Mouse (Mus musculus): ENCODE measurements around the gene Nebl. TPM values are rescaled to one million over a fixed set of nuclear protein-coding genes. Genes with fewer than 3 reads are reported as not detected.

Nebl gene
- polyA plus RNA-seq, 1 experiment from 2014 or later: 5.1 TPM

DNA sequence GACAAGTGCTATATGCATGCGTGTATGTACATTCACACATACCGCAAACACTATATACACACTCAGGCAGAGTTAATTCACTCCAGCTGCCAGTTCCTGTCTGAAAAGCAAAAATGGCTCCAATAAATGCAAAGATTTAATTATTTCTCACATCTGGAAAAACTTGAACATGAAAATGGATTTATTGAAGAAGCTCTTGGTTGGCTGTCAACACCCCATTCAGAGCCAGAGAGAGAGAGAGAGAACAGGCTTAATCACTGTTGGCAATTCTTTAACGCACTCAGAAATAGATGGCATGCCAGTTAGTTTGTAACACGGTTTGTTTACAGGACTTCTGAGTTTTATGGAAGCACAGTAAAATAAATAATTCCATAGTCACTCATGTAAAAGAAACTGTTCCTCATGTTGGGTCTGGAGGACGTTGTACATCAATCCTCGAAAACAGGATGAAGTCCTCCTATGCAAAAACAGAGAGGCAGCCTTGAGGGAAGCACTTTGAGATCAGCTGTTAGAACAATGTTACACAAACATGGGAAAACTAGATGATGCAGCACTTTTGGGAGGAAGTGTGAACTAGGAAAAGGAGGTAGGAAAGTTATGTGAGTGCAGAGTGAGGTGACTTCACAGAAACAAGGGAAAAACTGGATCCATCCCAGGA lies 265.6 kb downstream of the Nebl start:
- H3K4me1 ChIP-seq (replicated peaks; ENCODE audit: insufficient read depth, low read length): no peaks in the 10 kb centered on the region
- no peaks in the 10 kb centered on the region for H3K36me3 ChIP-seq (ENCODE audit: insufficient read depth, low read length)
- WGBS: 69% methylated on average over 6 of the region's 6 CpGs
- no peak overlapping the region for H3K9ac ChIP-seq (ENCODE audit: low read depth, low read length)
- no peak overlapping the region for H3K27ac ChIP-seq
- DNase-seq (ENCODE audit: low spot score): no peak
- no peak for TF ChIP-seq CTCF (IDR thresholded peaks at IDR 0.05; ENCODE audit: low read depth)
- no peak overlapping the region for H3K4me3 ChIP-seq (replicated peaks; ENCODE audit: low read depth, low read length)
- ATAC-seq (replicated peaks; ENCODE audit: low FRiP score, low read depth): no peak
- H3K9me3 ChIP-seq (replicated peaks; ENCODE audit: low read length): no peaks in the 10 kb centered on the region
- H3K27me3 ChIP-seq (ENCODE audit: insufficient read depth, low read length): no peaks in the 10 kb centered on the region
- H3K4me2 ChIP-seq (ENCODE audit: low read length): no peak overlapping the region

DNA sequence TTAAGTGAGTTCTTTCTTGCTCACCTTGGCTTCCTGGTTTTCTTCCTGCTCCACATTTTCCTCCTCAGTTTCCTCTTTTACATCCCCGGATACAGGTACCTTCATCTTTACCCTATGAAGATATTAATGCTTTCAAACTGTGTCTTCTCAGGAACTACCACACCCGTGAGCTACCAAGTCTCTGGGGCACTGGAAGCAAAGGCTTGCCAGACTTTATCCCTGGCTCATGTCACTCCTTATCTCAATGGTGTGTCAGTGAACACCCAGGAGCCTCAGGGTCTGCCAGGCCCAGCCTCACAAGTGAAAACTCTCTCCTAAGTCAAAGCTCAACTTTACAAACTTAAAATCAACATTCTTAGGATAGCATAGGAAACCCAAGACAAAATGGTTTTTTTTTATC lies 270.8 kb downstream of the Nebl start:
- no peak for DNase-seq (ENCODE audit: low spot score)
- no peaks in the 10 kb centered on the region for H3K27me3 ChIP-seq (ENCODE audit: insufficient read depth, low read length)
- H3K27ac ChIP-seq: no peak overlapping the region
- H3K36me3 ChIP-seq (ENCODE audit: insufficient read depth, low read length): no peaks in the 10 kb centered on the region
- 92% methylated on average over 2 of the region's 2 CpGs for WGBS
- ATAC-seq (replicated peaks; ENCODE audit: low FRiP score, low read depth): no peak
- no peak overlapping the region for H3K9ac ChIP-seq (ENCODE audit: low read depth, low read length)
- H3K4me2 ChIP-seq (ENCODE audit: low read length): no peak overlapping the region
- no peak overlapping the region for H3K4me3 ChIP-seq (replicated peaks; ENCODE audit: low read depth, low read length)
- no peaks in the 10 kb centered on the region for H3K9me3 ChIP-seq (replicated peaks; ENCODE audit: low read length)
- no peak for TF ChIP-seq CTCF (IDR thresholded peaks at IDR 0.05; ENCODE audit: low read depth)
- no peaks in the 10 kb centered on the region for H3K4me1 ChIP-seq (replicated peaks; ENCODE audit: insufficient read depth, low read length)

DNA sequence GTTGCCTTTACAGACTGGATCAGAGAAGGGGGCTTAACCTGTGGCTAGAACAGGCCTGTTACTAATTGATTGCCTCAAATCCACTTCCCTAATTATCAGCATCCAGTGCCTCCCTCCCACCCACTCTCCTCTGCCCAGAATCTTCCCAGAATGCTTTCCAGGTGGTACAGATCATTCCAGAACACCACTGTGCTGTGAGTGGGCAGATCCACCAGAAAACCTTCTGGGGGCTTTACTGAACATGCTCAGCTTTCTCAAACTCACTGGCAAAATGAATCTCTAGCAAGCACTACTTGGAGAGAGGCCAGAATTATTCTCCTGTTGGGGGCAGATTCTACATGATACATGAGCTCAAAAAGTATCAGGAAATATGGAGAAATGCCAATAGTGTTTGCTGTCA lies 277.6 kb downstream of the Nebl start:
- Histone ChIP-seq H3K4me1 (replicated peaks; ENCODE audit: insufficient read depth, low read length) (no peaks in the 10 kb centered on the region), H3K4me3 (replicated peaks; ENCODE audit: low read depth, low read length) (no peak overlapping the region), H3K9me3 (replicated peaks; ENCODE audit: low read length) (no peaks in the 10 kb centered on the region), H3K27me3 (ENCODE audit: insufficient read depth, low read length) (no peaks in the 10 kb centered on the region), H3K36me3 (ENCODE audit: insufficient read depth, low read length) (no peaks in the 10 kb centered on the region), H3K27ac (no peak overlapping the region), H3K4me2 (ENCODE audit: low read length) (no peak overlapping the region), H3K9ac (ENCODE audit: low read depth, low read length) (no peak overlapping the region)
- no peak for TF ChIP-seq CTCF (IDR thresholded peaks at IDR 0.05; ENCODE audit: low read depth)
- no peak for DNase-seq (ENCODE audit: low spot score)
- no peak for ATAC-seq (replicated peaks; ENCODE audit: low FRiP score, low read depth)

DNA sequence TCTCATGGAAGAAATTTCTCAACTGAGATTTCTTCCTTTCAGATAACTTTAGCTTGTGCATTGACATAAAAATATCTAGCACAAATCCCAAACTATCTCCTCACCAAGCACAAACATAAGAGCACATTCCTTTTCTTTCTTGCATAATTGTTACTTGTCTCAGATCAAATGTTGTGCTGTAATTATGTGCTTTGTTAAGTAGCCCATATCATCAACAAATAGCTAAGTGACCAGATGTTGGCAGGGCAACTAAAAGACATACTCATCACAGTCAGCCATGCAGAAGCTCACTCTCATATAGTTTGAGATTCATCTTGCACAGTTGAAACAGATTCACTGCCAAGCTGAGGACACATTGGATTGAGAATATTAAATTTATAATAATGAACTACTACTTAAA lies 282.9 kb downstream of the Nebl start:
- DNase-seq (ENCODE audit: low spot score) (no peak), ATAC-seq (replicated peaks; ENCODE audit: low FRiP score, low read depth) (no peak)
- Histone ChIP-seq H3K4me2 (ENCODE audit: low read length) (no peak overlapping the region), H3K9me3 (replicated peaks; ENCODE audit: low read length) (no peaks in the 10 kb centered on the region), H3K27me3 (ENCODE audit: insufficient read depth, low read length) (no peaks in the 10 kb centered on the region), H3K9ac (ENCODE audit: low read depth, low read length) (no peak overlapping the region), H3K27ac (no peak overlapping the region), H3K36me3 (ENCODE audit: insufficient read depth, low read length) (no peaks in the 10 kb centered on the region), H3K4me1 (replicated peaks; ENCODE audit: insufficient read depth, low read length) (no peaks in the 10 kb centered on the region), H3K4me3 (replicated peaks; ENCODE audit: low read depth, low read length) (no peak overlapping the region)
- no peak for TF ChIP-seq CTCF (IDR thresholded peaks at IDR 0.05; ENCODE audit: low read depth)

DNA sequence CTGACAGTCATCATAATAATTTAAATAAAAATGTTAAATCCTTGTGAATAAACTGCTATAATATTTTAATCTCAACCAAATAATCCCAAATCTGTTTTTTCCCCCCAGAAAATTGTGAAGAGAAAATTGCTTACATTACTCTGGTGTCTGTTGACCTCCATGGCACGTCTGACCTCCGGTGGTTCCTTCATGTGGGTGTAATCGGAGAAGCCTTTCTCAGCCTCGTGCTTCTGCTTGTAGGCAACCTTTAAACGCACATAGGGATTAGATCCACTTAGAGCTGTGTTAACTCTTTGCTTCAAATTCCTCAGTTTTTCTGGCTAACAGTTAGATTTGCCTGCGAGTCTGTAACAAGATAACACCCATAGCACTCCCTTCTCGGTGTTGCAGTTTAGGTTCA lies 287.7 kb downstream of the Nebl start:
- 22% methylated on average over 7 of the region's 7 CpGs for WGBS
- TF ChIP-seq CTCF (IDR thresholded peaks at IDR 0.05; ENCODE audit: low read depth): no peak
- no peaks in the 10 kb centered on the region for H3K27me3 ChIP-seq (ENCODE audit: insufficient read depth, low read length)
- no peak overlapping the region for H3K4me3 ChIP-seq (replicated peaks; ENCODE audit: low read depth, low read length)
- no peaks in the 10 kb centered on the region for H3K4me1 ChIP-seq (replicated peaks; ENCODE audit: insufficient read depth, low read length)
- H3K27ac ChIP-seq: no peak overlapping the region
- no peak for DNase-seq (ENCODE audit: low spot score)
- no peak overlapping the region for H3K4me2 ChIP-seq (ENCODE audit: low read length)
- no peaks in the 10 kb centered on the region for H3K36me3 ChIP-seq (ENCODE audit: insufficient read depth, low read length)
- H3K9ac ChIP-seq (ENCODE audit: low read depth, low read length): no peak overlapping the region
- no peak for ATAC-seq (replicated peaks; ENCODE audit: low FRiP score, low read depth)
- H3K9me3 ChIP-seq (replicated peaks; ENCODE audit: low read length): no peaks in the 10 kb centered on the region

DNA sequence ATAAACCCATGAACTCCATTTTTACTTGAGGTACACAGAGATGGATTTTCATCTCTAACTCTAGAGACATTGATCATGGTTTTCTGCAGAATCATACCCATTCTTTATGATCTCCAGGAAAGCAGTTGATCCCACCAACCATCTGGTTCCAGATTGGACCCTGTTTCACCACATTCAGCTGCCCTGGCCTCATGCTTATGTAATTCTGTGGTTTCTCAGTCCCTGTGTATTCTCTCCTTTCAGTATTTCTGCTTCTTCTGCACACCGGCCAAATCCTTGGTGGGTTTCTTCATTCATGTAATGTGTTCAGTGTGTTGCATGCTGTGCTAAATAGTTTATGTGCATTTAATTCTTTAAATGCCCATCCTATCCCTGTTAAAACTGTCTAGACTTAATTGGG lies 292.9 kb downstream of the Nebl start:
- no peak overlapping the region for H3K27ac ChIP-seq
- H3K9me3 ChIP-seq (replicated peaks; ENCODE audit: low read length): no peaks in the 10 kb centered on the region
- no peaks in the 10 kb centered on the region for H3K27me3 ChIP-seq (ENCODE audit: insufficient read depth, low read length)
- 95% methylated on average over 1 of the region's 1 CpGs for WGBS
- no peak overlapping the region for H3K4me3 ChIP-seq (replicated peaks; ENCODE audit: low read depth, low read length)
- no peak for ATAC-seq (replicated peaks; ENCODE audit: low FRiP score, low read depth)
- TF ChIP-seq CTCF (IDR thresholded peaks at IDR 0.05; ENCODE audit: low read depth): no peak
- H3K4me2 ChIP-seq (ENCODE audit: low read length): no peak overlapping the region
- no peak overlapping the region for H3K9ac ChIP-seq (ENCODE audit: low read depth, low read length)
- H3K36me3 ChIP-seq (ENCODE audit: insufficient read depth, low read length): no peaks in the 10 kb centered on the region
- no peaks in the 10 kb centered on the region for H3K4me1 ChIP-seq (replicated peaks; ENCODE audit: insufficient read depth, low read length)
- no peak for DNase-seq (ENCODE audit: low spot score)

Measured in kidney, postnatal 0 days (tissue).